Mouse (Mus musculus): ENCODE results near the gene Rnf2. TPM values are rescaled to one million over a fixed set of nuclear protein-coding genes. Genes with fewer than 3 reads are reported as not detected.

Gene Rnf2
- 68.4 and 85.0 TPM in 2 replicates for polyA plus RNA-seq (2014; fragmentation: Nextera tagmentation; extraction: Ambion mirVana)

DNA sequence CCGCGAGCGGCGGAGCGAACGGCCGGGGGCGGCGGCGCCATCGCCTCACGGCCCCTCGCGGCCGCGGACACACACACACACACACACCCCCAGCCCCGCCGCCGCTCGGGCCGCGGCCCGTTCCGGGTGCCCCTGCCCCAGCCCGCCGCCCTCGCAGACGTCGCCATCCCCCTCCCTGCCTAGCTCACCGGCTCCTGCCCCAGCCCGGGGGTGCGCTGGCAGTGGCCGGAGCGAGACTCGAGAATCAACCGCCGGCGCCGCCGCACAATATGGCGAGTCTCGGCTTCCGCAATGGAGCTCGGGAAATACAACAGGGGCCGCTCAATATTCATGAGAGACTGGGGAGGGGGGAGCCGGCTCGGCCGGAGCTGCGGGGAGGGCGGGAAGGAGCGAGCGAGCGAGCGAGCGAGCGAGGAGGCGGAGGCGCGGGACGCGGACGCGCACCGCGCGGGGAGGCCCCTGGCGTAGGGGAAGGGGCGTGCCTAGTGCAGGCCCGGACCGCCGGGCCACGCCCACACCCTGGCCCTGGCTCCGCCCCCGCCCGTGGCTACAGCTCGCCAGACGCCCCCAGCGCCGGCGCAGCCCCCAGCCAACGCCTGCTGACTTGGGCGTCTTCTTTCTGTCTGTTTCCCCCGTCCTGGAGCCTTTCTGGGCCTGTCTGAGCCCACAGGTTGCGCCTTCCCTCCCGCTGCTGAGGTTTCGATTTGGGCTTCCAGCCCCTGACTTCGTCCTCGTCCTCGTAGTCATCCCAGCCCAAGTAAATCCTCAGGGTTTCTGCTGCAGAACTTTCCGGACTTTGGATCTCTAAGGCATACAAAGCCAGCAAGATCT, at the start of gene Rnf2:
Rnf2 (minus strand) TSS at position 425 of the 831 bp plus-strand sequence.
- WGBS = under 1% methylated on average over 53 of the region's 90 CpGs
- DNase-seq (ENCODE audit: low spot score) (peak; percentile 95), ATAC-seq (replicated peaks; ENCODE audit: low FRiP score, low TSS enrichment, low read depth) (peak; percentile 96)
- H3K4me3 ChIP-seq (ENCODE audit: low read depth, low read length) = peak within 1 kb of the TSS; percentile 53
- H3K9me3 ChIP-seq (ENCODE audit: control insufficient read depth, low read length) = no peaks in the 10 kb centered on the region
- peaks cover 11% of the 10 kb centered on the region for H3K4me1 ChIP-seq (replicated peaks; ENCODE audit: control insufficient read depth, insufficient read depth, low read length)
- no peaks in the 10 kb centered on the region for H3K36me3 ChIP-seq (ENCODE audit: control insufficient read depth, insufficient read depth, low read length)
- H3K27ac ChIP-seq (ENCODE audit: low read depth) = peak within 1 kb of the TSS; percentile 98
- peak within 1 kb of the TSS; percentile 96 for H3K9ac ChIP-seq (ENCODE audit: low read length)
- H3K4me2 ChIP-seq (ENCODE audit: low read length) = peak within 1 kb of the TSS; percentile 58
- H3K27me3 ChIP-seq (replicated peaks; ENCODE audit: control insufficient read depth, insufficient read depth, low read length) = no peaks in the 10 kb centered on the region

DNA sequence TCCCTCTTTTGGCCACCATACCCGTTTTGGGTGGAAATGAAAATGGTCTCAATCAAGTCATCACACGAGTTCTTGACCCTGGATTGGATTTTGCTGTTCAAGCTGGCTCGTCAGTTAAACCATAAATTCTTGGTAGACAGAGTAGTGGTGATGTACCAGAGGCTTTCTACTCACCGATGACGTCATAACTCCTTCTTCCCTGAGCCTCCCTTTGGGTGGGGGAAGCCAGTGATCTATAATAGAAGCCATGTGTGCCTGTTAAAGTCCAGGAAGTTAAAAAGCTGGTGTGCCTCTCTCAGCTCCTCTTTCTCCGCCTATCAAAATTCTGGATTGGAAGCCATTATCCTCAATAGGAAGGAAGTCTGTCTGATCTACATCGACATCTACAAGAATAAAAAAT, 49.0 kb upstream of the Rnf2 start:
- 68% methylated on average over 7 of the region's 7 CpGs for WGBS
- H3K4me1 ChIP-seq (replicated peaks; ENCODE audit: control insufficient read depth, insufficient read depth, low read length) = no peaks in the 10 kb centered on the region; the same call in 1 of the 2 replicates
- H3K4me3 ChIP-seq (ENCODE audit: low read depth, low read length) = no peak overlapping the region
- DNase-seq (ENCODE audit: low spot score) = no peak
- no peaks in the 10 kb centered on the region for H3K27me3 ChIP-seq (replicated peaks; ENCODE audit: control insufficient read depth, insufficient read depth, low read length)
- no peak overlapping the region for H3K9ac ChIP-seq (ENCODE audit: low read length)
- H3K9me3 ChIP-seq (ENCODE audit: control insufficient read depth, low read length) = no peaks in the 10 kb centered on the region
- no peak overlapping the region for H3K4me2 ChIP-seq (ENCODE audit: low read length)
- ATAC-seq (replicated peaks; ENCODE audit: low FRiP score, low TSS enrichment, low read depth) = no peak
- no peaks in the 10 kb centered on the region for H3K36me3 ChIP-seq (ENCODE audit: control insufficient read depth, insufficient read depth, low read length)
- no peak overlapping the region for H3K27ac ChIP-seq (ENCODE audit: low read depth)

DNA sequence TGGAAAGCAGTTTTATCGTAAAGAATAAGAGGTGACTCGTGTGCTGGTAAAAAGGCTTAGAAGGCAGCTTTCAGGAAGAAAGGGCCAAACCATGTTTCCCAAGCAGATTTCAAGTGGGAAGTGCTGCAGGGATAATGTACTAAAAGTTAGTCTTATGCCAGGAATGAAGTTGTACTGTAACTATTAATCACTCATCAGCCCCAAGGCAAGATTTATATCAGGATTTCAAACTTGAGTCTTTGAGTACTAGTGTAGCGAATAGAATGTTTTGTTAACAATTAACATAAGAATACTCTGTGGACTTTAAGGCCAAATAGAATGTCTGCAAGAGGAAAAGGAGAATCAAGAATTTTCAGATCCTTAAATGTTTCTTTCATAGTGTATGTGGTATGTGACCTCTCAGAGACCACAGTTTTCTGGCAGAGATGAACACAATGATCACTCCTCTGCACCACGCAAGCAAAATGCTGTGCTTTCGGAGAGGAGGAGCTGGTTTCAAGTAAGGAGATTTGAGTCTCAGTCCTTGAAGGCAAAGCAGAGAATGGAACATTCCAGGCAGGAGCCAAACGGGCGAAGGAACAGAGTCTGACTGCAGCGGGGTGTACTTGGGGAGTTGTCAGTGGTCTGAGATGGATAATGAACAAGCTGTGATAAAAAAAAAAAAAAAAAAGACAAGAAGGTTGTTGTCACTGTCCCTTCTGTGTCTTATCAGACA, 48.3 kb upstream of the Rnf2 start:
- no peak overlapping the region for H3K27ac ChIP-seq (ENCODE audit: low read depth)
- no peak for ATAC-seq (replicated peaks; ENCODE audit: low FRiP score, low TSS enrichment, low read depth)

DNA sequence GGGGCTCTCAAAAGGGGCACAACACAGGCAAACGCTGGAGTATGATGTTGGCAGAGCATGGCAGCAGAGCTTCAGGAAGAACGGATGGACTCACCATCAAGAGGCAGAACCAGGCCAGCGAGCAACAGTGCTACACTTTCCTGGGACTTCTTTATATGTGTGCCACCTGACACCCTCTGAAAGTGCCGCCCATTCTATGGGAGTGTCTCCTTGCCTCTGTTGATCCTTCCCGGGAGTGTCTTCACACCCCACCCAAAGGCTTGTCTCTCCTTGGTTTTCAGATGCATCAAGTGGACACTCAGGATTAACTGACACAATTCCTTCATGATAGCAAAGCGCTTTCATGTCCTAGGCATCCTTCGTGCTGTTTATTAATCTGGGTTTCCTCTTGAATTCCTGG, 44.8 kb upstream of the Rnf2 start:
- H3K4me3 ChIP-seq (ENCODE audit: low read depth, low read length) = no peak overlapping the region
- no peak overlapping the region for H3K4me2 ChIP-seq (ENCODE audit: low read length)
- H3K9me3 ChIP-seq (ENCODE audit: control insufficient read depth, low read length) = no peaks in the 10 kb centered on the region
- H3K9ac ChIP-seq (ENCODE audit: low read length) = no peak overlapping the region
- no peaks in the 10 kb centered on the region for H3K27me3 ChIP-seq (replicated peaks; ENCODE audit: control insufficient read depth, insufficient read depth, low read length)
- H3K27ac ChIP-seq (ENCODE audit: low read depth) = no peak overlapping the region
- H3K4me1 ChIP-seq (replicated peaks; ENCODE audit: control insufficient read depth, insufficient read depth, low read length) = no peaks in the 10 kb centered on the region; the same call in 1 of the 2 replicates
- DNase-seq (ENCODE audit: low spot score) = no peak
- WGBS = 78% methylated on average over 7 of the region's 7 CpGs
- ATAC-seq (replicated peaks; ENCODE audit: low FRiP score, low TSS enrichment, low read depth) = no peak
- H3K36me3 ChIP-seq (ENCODE audit: control insufficient read depth, insufficient read depth, low read length) = no peaks in the 10 kb centered on the region

More for the DNA sequence above, 48.3 kb upstream of the Rnf2 start:
- DNase-seq (ENCODE audit: low spot score) = no peak
- WGBS = 74% methylated on average over 8 of the region's 8 CpGs
- no peaks in the 10 kb centered on the region for H3K36me3 ChIP-seq (ENCODE audit: control insufficient read depth, insufficient read depth, low read length)
- no peaks in the 10 kb centered on the region for H3K9me3 ChIP-seq (ENCODE audit: control insufficient read depth, low read length)
- H3K4me2 ChIP-seq (ENCODE audit: low read length) = no peak overlapping the region
- H3K4me3 ChIP-seq (ENCODE audit: low read depth, low read length) = no peak overlapping the region
- H3K4me1 ChIP-seq (replicated peaks; ENCODE audit: control insufficient read depth, insufficient read depth, low read length) = no peaks in the 10 kb centered on the region; the same call in 1 of the 2 replicates
- H3K27me3 ChIP-seq (replicated peaks; ENCODE audit: control insufficient read depth, insufficient read depth, low read length) = no peaks in the 10 kb centered on the region
- H3K9ac ChIP-seq (ENCODE audit: low read length) = no peak overlapping the region

DNA sequence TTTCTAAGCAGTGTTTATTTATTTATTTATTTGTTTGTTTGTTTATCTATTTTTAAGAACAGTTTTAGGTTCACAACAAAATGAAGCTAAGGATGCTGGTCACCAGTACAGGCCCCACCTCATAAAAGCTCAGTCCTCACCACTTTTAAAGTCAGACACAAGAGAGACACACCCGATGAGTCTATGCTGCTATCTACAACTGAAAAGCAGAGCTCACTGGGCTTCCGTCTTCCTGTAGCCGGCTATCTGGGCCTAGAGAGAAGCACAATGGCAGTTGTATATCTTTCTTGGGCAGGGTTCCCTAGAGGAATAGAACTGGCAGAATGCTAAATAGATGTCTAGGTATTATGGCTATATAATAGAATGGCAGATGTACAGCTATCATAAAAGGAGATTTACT, 43.8 kb upstream of the Rnf2 start:
- Histone ChIP-seq H3K27ac (ENCODE audit: low read depth) (no peak overlapping the region), H3K4me1 (replicated peaks; ENCODE audit: control insufficient read depth, insufficient read depth, low read length) (no peaks in the 10 kb centered on the region; the same call in 1 of the 2 replicates), H3K27me3 (replicated peaks; ENCODE audit: control insufficient read depth, insufficient read depth, low read length) (no peaks in the 10 kb centered on the region), H3K4me2 (ENCODE audit: low read length) (no peak overlapping the region), H3K4me3 (ENCODE audit: low read depth, low read length) (no peak overlapping the region), H3K36me3 (ENCODE audit: control insufficient read depth, insufficient read depth, low read length) (no peaks in the 10 kb centered on the region), H3K9me3 (ENCODE audit: control insufficient read depth, low read length) (no peaks in the 10 kb centered on the region), H3K9ac (ENCODE audit: low read length) (no peak overlapping the region)
- DNase-seq (ENCODE audit: low spot score) = no peak
- 89% methylated on average over 3 of the region's 3 CpGs for WGBS
- ATAC-seq (replicated peaks; ENCODE audit: low FRiP score, low TSS enrichment, low read depth) = no peak

DNA sequence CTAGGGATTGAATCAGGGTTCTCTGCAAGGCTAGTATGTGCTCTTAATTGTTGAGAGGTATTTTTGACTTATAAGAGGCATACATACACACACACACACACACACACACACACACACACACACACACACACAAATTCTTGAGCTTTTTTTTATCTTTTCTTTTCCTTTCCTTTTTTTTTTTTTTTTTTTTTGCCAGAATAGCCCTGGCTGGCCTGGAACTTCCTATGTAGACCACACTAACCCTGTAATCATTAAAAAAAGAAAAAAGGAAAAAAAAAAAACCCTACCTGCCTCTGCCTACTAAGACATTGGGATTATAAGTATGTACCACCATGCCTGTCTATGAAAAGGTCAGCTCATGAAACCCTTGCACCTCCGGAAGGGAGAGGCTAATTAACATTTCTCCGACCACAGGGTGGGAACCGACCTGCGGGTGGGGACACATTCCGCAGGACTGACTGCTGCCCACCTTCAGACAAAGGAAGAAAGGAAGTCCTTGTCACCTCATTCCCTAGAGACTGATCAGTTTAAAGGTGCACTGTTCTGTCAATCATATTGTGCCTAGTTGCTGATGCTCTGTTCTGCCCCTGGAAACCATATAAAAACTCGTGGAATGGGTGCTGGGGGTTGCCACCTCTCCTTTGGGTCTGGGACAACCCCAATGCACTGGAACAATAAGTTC, 43.2 kb upstream of the Rnf2 start:
- 77% methylated on average over 6 of the region's 6 CpGs for WGBS
- Histone ChIP-seq H3K4me2 (ENCODE audit: low read length) (no peak overlapping the region), H3K27ac (ENCODE audit: low read depth) (no peak overlapping the region), H3K27me3 (replicated peaks; ENCODE audit: control insufficient read depth, insufficient read depth, low read length) (no peaks in the 10 kb centered on the region), H3K9me3 (ENCODE audit: control insufficient read depth, low read length) (no peaks in the 10 kb centered on the region), H3K4me1 (replicated peaks; ENCODE audit: control insufficient read depth, insufficient read depth, low read length) (no peaks in the 10 kb centered on the region; the same call in 1 of the 2 replicates), H3K36me3 (ENCODE audit: control insufficient read depth, insufficient read depth, low read length) (no peaks in the 10 kb centered on the region), H3K4me3 (ENCODE audit: low read depth, low read length) (no peak overlapping the region), H3K9ac (ENCODE audit: low read length) (no peak overlapping the region)
- DNase-seq (ENCODE audit: low spot score) (no peak), ATAC-seq (replicated peaks; ENCODE audit: low FRiP score, low TSS enrichment, low read depth) (no peak)

DNA sequence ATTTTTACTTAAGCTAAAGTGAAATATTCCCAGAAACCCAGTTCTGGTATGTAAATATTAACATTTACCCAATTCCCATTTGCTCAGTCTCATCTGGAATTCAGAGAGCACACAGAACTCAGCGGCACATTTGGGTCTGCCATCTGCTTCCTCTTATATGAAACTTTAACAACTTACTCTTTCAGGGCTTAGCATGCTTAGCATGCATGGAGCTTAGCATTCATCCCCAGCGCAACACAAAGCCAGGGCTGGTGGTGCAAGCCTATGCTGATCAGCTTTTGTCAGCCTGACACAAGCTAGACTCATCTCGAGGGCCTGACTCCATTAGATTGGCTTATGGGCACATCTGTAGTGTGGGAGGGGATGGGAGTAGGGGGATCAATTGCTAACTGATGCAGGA, 25.9 kb upstream of the Rnf2 start:
- no peak overlapping the region for H3K27ac ChIP-seq (ENCODE audit: low read depth)
- no peak overlapping the region for H3K4me2 ChIP-seq (ENCODE audit: low read length)
- 72% methylated on average over 3 of the region's 3 CpGs for WGBS
- ATAC-seq (replicated peaks; ENCODE audit: low FRiP score, low TSS enrichment, low read depth) (no peak), DNase-seq (ENCODE audit: low spot score) (no peak)
- no peaks in the 10 kb centered on the region for H3K4me1 ChIP-seq (replicated peaks; ENCODE audit: control insufficient read depth, insufficient read depth, low read length)
- H3K4me3 ChIP-seq (ENCODE audit: low read depth, low read length) = no peak overlapping the region
- H3K36me3 ChIP-seq (ENCODE audit: control insufficient read depth, insufficient read depth, low read length) = no peaks in the 10 kb centered on the region
- H3K9ac ChIP-seq (ENCODE audit: low read length) = no peak overlapping the region
- no peaks in the 10 kb centered on the region for H3K27me3 ChIP-seq (replicated peaks; ENCODE audit: control insufficient read depth, insufficient read depth, low read length)
- peaks cover 4% of the 10 kb centered on the region; the same call in 1 of the 2 replicates for H3K9me3 ChIP-seq (ENCODE audit: control insufficient read depth, low read length)

DNA sequence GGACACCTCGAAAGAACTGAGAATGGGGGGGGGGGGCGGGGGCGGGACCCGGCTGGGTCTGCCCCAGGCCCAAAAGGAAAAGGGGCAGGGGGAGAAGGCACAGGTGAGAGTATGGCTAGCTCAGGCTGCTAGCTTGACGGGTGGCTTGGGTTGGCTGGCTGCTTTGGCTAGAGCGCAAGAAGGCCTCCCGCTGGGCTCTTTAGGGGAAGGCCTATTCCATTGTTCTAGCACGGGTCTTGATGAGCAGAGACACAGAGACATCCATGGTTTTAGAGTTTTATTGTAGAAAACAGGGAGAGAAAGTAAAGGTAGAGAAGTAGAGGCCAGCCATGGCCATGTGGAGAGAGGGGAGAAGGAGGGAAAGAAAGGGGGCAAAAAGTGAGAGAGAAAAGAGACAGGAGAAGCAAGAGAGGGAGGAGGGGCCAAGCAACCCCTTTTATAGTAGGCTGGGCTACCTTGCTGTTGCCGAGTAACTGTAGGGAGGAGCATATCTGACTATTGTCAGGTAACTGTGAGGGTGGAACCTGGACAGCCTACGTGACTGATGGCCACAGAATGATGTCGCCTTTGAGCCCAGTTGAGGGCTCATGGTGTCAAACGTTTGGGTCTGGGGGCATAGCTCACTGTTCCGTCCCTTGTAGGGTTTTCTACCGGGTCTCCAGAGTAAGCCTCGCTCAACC, 17.0 kb upstream of the Rnf2 start:
- Histone ChIP-seq H3K27me3 (replicated peaks; ENCODE audit: control insufficient read depth, insufficient read depth, low read length) (no peaks in the 10 kb centered on the region), H3K27ac (ENCODE audit: low read depth) (no peak overlapping the region), H3K9ac (ENCODE audit: low read length) (no peak overlapping the region), H3K36me3 (ENCODE audit: control insufficient read depth, insufficient read depth, low read length) (no peaks in the 10 kb centered on the region), H3K4me2 (ENCODE audit: low read length) (no peak overlapping the region), H3K4me3 (ENCODE audit: low read depth, low read length) (no peak overlapping the region), H3K4me1 (replicated peaks; ENCODE audit: control insufficient read depth, insufficient read depth, low read length) (no peaks in the 10 kb centered on the region), H3K9me3 (ENCODE audit: control insufficient read depth, low read length) (peaks cover 2% of the 10 kb centered on the region; the same call in 1 of the 2 replicates)
- DNase-seq (ENCODE audit: low spot score) (no peak), ATAC-seq (replicated peaks; ENCODE audit: low FRiP score, low TSS enrichment, low read depth) (no peak)
- WGBS = 83% methylated on average over 13 of the region's 15 CpGs

All from intestine, embryonic 14.5 days (tissue).